Mouse (Mus musculus): Measurements from ENCODE around the gene Rere.
A peak's percentile ranks its signal among the peaks of the same experiment; 100 is the strongest.

Rere gene

GRCm38 (mm10) chr4:150349680-150350101, 68.2 kb downstream of the Rere start:
- DNase-seq (ENCODE audit: low read depth): no peak

- DNase-seq (ENCODE audit: low read depth): no peak
Measured at GRCm38 (mm10) chr4:150351419-150352075, 70.1 kb downstream of the Rere start.

GRCm38 (mm10) chr4:150352736-150353135, 71.3 kb downstream of the Rere start:
- DNase-seq (ENCODE audit: low read depth): no peak

GRCm38 (mm10) chr4:150353376-150353900, 72.0 kb downstream of the Rere start:
- DNase-seq (ENCODE audit: low read depth): no peak

GRCm38 (mm10) chr4:150355801-150356200, 74.4 kb downstream of the Rere start:
- DNase-seq (ENCODE audit: low read depth): no peak

- DNase-seq (ENCODE audit: low read depth): no peak
Measured at GRCm38 (mm10) chr4:150361986-150362691, 80.7 kb downstream of the Rere start.

GRCm38 (mm10) chr4:150362858-150363257, 81.4 kb downstream of the Rere start:
- no peak for DNase-seq (ENCODE audit: low read depth)

GRCm38 (mm10) chr4:150364786-150365185, 83.3 kb downstream of the Rere start:
- no peak for DNase-seq (ENCODE audit: low read depth)

GRCm38 (mm10) chr4:150366510-150367208, 85.2 kb downstream of the Rere start:
- no peak for DNase-seq (ENCODE audit: low read depth)

GRCm38 (mm10) chr4:150371580-150372380, 90.3 kb downstream of the Rere start:
- peak; percentile 54 for DNase-seq (ENCODE audit: low read depth)

- no peak for DNase-seq (ENCODE audit: low read depth)
Measured at GRCm38 (mm10) chr4:150372631-150373041, 91.2 kb downstream of the Rere start.

- no peak for DNase-seq (ENCODE audit: low read depth)
Measured at GRCm38 (mm10) chr4:150373111-150374109, 92.0 kb downstream of the Rere start.

GRCm38 (mm10) chr4:150374651-150375447, 93.4 kb downstream of the Rere start:
- no peak for DNase-seq (ENCODE audit: low read depth)

- DNase-seq (ENCODE audit: low read depth): no peak
Measured at GRCm38 (mm10) chr4:150375448-150375935, 94.0 kb downstream of the Rere start.

GRCm38 (mm10) chr4:150379313-150379712, 97.9 kb downstream of the Rere start:
- no peak for DNase-seq (ENCODE audit: low read depth)

GRCm38 (mm10) chr4:150379772-150380171, 98.3 kb downstream of the Rere start:
- DNase-seq (ENCODE audit: low read depth): no peak

GRCm38 (mm10) chr4:150380273-150380672, 98.8 kb downstream of the Rere start:
- DNase-seq (ENCODE audit: low read depth): no peak

- no peak for DNase-seq (ENCODE audit: low read depth)
Measured at GRCm38 (mm10) chr4:150382504-150382903, 101.1 kb downstream of the Rere start.

GRCm38 (mm10) chr4:150384405-150384804, 103.0 kb downstream of the Rere start:
- no peak for DNase-seq (ENCODE audit: low read depth)

- no peak for DNase-seq (ENCODE audit: low read depth)
Measured at GRCm38 (mm10) chr4:150384899-150385298, 103.5 kb downstream of the Rere start.

Measured in c-Kit-positive CD71-negative TER-119-negative erythroid progenitor cells, embryonic 14.5 days (primary cell).